Mouse (Mus musculus) lung, postnatal 4 days (tissue): Measurements from ENCODE around the gene Arid5b.

Source experiments
- DNase-seq, 2 experiments: peaks; one replicate each; pipeline ENCODE4 v3.0.0; 2021

Arid5b gene

GRCm38 (mm10) chr10:68159759-68160158 is 118.8 kb downstream of the Arid5b start:
- DNase-seq: no peak

- DNase-seq: no peak
Observed at GRCm38 (mm10) chr10:68158555-68158954, 120.0 kb downstream of the Arid5b start.

DNA sequence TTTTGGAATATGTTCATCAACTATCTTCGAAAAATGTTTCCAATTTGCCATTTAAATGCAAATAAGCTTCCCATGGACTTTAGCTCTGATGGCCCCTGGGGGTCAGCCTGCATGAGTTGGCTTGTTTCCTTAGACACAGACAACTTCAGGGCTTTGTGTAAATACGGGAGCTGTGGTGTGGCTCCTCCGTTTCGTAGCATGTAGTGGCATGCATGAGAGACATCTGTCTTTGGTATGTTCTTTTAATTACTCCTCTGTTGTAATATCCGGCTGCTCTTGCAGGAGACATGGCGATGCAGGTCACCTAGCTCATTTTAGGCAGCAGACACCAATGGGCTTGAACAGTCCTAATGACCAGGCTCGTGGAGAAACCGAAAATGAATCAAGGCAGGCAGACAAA is 121.0 kb downstream of the Arid5b start:
- DNase-seq: peak in 1 of 2 experiments; percentile 43

DNA sequence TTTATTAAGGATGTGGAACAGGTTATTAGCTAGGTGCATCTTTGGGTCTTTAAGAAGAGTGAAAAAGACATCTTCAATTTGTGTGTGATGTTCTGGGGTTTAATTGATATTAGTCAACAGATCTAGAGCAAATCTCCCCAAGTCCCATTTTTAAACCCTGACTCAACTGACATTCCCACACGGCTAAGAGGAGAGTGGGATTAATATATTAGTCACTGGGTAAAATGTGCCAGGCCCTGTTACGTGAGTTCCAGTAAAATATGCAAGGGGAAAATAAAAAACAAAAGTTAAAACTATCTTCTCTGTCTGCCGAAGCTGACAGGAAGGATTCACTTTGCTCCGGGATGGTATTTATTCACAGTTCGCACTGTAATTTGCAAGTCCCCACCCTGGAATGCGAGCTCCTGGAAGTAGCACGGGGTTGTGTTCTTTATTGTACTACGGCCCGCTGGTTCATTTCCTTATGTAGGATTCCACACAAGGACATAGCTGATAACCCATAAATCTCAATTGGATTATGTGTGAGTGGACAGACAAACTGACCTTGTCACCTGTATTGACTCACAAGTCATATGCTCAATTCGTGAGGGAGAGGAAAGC is 121.8 kb downstream of the Arid5b start:
- DNase-seq: no peak

DNA sequence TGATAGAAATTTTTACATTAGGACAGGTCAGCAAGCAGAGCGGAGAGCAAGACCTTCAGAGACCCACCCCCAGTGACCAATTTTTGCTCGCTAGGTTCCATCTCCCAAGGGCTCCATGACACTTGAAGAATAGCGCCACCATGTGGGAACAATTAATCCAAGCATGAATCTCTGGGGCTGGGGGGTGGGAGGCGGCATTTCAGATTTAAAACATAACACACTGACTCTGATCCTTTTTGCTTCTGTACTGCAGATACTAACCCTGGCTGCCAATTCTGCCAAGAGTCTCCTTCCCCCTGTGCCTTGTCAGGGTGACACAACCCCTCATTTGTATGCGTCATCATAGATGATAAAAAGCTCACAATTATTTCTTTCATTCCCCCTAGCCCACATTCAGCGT is 122.4 kb downstream of the Arid5b start:
- DNase-seq: no peak

GRCm38 (mm10) chr10:68155431-68156119 is 123.0 kb downstream of the Arid5b start:
- no peak for DNase-seq

GRCm38 (mm10) chr10:68154046-68154765 is 124.3 kb downstream of the Arid5b start:
- no peak for DNase-seq

DNA sequence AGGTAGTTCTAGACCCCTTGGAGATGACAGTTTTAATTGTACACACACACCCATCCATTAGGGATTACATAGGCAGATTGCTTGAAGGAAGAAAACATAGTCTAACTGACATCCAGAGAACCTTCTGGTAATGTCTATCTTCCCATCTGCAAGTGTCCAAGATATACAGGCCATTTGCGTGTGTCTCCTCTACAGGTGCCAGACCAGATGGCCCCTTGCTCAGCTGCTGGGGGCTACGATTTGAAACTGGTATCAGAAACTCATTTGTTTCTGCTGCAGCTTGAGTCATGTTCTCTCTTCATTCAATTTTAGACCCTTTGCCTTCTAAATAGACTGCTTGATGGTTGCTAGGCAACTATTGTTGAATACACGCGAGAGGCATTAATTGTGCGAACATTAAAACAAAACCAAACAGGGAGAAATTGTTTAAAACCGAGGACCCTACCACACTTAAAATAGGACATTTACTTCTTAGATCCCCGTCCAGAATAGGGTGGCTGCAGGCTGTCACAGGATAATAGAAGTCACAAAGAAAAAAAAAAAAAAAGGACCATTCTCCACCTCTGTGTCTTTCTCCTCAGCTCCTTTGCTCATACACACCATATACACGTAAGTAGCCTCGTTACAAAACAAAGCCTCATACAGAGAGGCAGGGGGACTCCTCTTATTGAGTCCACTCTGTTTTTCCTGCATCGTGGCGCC is 125.0 kb downstream of the Arid5b start:
- no peak for DNase-seq

GRCm38 (mm10) chr10:68148495-68148894 is 130.0 kb downstream of the Arid5b start:
- no peak for DNase-seq

DNA sequence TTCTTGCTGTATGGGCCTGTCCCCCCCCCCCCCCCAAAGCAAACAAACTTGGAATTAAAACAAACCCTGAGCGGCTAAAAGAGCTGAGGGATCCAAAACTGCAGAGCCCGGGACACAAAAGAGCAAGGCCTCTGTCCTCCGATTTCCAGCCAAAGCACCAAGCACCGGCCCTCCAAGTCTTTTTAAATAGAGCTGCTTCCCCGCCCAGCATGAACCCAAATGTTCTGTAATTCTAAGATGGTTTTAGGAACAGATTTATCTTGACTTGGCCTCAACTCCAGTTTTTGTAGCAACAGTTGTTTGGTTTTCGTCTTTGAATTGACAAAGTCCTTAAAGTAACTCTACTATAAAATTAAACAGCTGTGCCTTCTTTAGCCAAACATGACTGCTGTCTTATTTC is 130.8 kb downstream of the Arid5b start:
- peak in 1 of 2 experiments; percentile 66 for DNase-seq

GRCm38 (mm10) chr10:68146842-68147241 is 131.7 kb downstream of the Arid5b start:
- DNase-seq: peak in 1 of 2 experiments; percentile 74

DNA sequence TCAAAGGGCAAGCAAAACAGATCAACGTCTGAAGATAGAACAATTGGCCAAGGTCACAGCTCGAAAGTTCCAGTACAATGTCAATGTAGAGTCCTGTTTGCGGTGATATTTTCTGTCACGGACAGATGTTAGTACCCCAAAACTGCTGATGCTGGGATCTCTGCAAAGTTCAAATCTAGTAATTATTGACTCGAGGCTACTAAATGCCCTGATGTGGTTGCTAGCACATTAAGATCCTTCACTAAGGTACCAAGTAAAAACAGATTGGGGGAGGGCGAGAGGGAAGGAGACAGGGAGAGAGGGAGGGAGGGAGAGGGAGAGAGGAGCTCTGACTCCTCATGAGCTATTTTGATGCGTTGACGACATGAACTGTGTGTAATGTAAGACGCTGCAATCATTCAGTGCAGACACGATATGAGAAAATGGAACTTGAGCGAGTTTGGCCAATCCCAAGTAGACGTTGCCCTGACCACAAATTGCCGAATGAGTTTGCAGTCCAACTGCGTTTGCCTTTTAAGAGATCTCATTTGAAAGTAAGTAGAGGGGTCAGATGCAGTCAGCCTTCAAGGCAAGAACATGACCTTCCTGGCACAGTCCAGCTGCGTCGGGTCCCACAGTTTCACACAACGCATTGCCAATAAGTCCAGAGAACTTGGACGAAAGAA is 133.1 kb downstream of the Arid5b start:
- no peak for DNase-seq

- no peak for DNase-seq
Observed at GRCm38 (mm10) chr10:68142501-68142900, 136.0 kb downstream of the Arid5b start.

DNA sequence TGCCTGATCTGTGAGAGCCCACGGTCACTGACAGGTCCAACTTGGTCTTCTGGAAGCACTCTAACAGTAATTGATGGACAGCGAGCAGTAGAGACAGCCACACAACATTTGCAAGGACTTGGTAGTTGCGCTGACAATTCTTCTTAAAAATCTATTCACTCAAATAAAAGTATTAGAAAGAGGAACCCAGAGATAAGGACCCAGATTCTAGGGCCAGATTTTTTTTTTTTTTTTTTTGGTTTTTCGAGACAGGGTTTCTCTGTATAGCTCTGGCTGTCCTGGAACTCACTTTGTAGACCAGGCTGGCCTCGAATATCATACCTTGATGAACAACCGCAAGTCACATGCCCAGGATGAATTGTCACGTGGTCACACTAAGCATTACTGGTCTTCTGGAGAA is 137.0 kb downstream of the Arid5b start:
- no peak for DNase-seq

- no peak for DNase-seq
Observed at GRCm38 (mm10) chr10:68140871-68141270, 137.7 kb downstream of the Arid5b start.

DNA sequence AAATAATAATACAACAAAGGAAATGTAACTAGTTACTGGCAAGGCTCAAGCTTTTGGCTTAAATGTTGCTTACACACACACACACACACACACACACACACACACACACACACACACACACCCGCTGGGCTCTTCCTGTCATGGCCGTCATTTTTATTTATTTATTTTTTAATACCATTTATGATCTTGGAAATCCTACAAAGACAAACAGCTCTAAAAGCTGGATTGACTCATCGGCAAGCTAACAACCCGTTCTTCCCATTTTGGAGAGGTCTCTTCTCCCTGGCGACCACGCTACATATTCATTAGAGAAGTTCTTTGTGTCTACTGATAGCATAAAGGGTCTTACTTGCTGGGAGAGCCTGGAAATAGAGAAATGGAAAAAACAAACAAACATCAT is 138.2 kb downstream of the Arid5b start:
- DNase-seq: no peak

GRCm38 (mm10) chr10:68138123-68138522 is 140.4 kb downstream of the Arid5b start:
- no peak for DNase-seq

GRCm38 (mm10) chr10:68137151-68137833 is 141.2 kb downstream of the Arid5b start:
- no peak for DNase-seq

DNA sequence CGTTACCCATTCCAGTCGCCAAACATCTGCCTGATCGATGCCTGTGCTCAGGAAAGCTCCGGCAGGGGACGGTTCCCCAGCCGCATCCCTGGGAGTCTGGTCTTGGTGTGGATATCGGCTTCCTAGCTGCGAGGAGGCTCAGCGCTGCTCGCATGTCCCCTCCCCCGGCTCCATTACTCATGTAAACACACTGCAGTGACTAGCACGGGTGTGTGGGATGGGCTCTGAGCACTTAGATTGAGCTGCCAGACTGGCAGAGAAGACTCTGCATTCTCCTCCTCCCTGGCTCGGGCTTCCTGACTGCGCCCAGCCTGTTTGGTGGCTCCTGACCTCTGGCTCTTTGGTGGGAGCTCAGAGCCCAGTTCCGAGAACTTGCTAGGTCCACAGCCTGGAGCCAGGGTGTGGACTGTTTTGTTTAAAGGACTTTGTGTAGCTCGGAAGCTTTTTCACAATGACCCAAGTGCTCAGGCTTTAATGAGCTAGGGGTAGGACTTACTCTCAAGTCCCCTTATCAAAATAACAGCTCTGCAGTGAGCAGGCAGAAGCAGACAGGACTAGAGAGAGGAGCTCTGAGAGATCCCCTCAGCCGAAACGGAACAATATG is 142.0 kb downstream of the Arid5b start:
- peak; percentile 85 to 93 for DNase-seq

DNA sequence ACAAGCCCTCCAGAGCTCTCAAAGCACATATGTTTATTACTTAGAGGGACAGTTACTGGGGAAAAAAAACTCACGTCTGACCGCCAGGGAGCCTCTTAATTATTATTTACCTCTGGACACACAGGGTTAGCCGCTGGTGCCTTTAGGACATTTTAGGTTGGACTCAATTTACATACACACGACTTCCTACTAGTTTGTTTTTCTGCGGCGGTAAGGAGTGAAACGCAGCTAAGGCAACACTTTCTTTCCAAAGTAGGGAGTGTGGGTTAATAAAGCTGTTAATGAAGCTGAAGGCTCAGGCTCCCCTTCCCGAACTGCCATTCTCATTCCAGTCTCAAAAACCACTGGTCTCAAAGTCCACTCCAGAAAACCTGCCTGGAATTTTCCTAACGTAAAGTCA is 142.5 kb downstream of the Arid5b start:
- no peak for DNase-seq

- peak; percentile 34 to 42 for DNase-seq
Observed at GRCm38 (mm10) chr10:68135416-68135815, 143.1 kb downstream of the Arid5b start.

GRCm38 (mm10) chr10:68134549-68134948 is 144.0 kb downstream of the Arid5b start:
- no peak for DNase-seq
